Mouse (Mus musculus) heart, postnatal 14 days (tissue): ENCODE data around the gene Cenpu. TPM values are rescaled to one million over a fixed set of nuclear protein-coding genes. Genes with fewer than 3 reads are reported as not detected.
"Not testable (repeated sequence)": the region's sequence is repeated elsewhere in the genome, so short reads cannot be mapped to it uniquely, and the experiment has no call there.

Source experiments
- DNase-seq, 2 experiments: peaks; one replicate each; pipeline ENCODE4 v3.0.0; 2021 to 2022
- intact Hi-C: fragments of 180-260 bp; cut with DNase I; formaldehyde crosslinking; loops from one replicate; pipeline ENCODE4 v1.15.1; 2025
- total RNA-seq, 2 experiments: library from RNA; stranded (reverse); gene quantifications; 2 replicates each; pipeline ENCODE4 v1.2.3; 2021

Gene Cenpu
- total RNA-seq, 2 experiments from 2014 or later = 1.3 to 1.4 TPM

DNA sequence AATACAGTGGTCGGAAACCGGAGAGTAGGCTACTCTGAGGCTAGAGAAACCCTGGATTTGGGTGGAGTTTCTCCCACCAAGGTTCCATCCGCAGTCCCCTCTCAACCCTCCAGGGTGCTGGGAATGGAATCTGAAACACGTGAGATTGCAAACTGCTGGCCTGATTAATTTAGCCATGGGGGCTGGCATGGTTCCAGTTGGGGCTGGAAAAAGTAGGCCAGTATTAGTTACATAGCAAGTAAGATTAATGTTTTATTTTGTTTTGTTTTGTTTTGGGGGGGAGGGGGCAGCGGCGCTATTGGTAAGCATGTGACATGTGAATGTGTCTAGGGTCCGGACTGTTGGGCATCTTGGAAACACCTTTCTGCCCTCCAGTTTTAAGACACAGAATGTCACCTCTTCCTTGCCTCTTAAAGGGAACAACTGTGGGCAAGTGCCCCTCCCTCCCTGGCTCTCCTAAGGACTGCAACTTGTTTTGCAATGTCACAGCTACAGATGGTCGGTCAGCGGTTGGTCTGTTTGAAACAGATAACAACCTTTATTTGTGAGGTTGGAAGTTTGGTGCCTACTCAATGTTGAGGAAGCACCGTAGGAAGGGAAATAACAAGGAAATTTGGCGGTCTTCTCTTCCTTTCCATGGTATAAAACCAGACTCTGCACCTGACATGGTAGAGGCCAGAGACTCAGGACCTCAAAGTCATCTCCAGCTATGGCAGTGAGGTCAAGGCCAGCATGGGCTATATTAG, 5.2 kb upstream of the Cenpu start:
- intact Hi-C loops = loop anchor here (1.0 to 5.0 kb wide), 4 partner anchors 74 to 364 kb away; partner anchors contain the start of gene Acsl1
- peak; percentile 35 to 64 for DNase-seq

- DNase-seq = peak; percentile 33 to 61
- intact Hi-C loops = loop anchor here (1.0 to 5.0 kb wide), 4 partner anchors 75 to 365 kb away; partner anchors contain the start of gene Acsl1
Measured at GRCm38 (mm10) chr8:46547245-46547644, 4.6 kb upstream of the Cenpu start.

- intact Hi-C loops = no loop called here
- no peak for DNase-seq
Measured at GRCm38 (mm10) chr8:46550058-46550457, 1.8 kb upstream of the Cenpu start.

- intact Hi-C loops = no loop called here
- no peak for DNase-seq
Measured at GRCm38 (mm10) chr8:46551029-46551428, 799 bp upstream of the Cenpu start.

DNA sequence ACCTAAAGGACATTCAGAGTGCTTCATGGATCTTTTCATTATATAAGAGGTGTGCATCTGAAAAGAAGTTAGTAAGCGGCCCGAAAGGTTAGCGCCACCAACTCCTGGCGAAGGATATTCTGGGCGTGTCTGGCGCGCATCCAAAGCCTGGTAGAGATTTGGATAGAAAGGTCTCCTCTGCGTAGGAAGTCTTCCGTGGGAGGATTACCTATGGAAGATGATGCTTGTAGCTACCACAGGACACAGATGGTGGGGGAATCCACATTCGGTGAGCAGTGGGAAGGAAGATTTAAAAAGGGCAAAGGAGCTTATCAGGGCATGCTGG, 575 bp downstream of the Cenpu start:
- intact Hi-C loops = no loop called here
- DNase-seq = peak in 1 of 2 experiments; percentile 30

GRCm38 (mm10) chr8:46559428-46559827, 7.6 kb downstream of the Cenpu start:
- intact Hi-C loops = loop anchor here (5.0 kb wide), 1 partner anchor 393 kb away; no protein-coding TSS in a partner anchor
- DNase-seq = peak; percentile 40 to 53

DNA sequence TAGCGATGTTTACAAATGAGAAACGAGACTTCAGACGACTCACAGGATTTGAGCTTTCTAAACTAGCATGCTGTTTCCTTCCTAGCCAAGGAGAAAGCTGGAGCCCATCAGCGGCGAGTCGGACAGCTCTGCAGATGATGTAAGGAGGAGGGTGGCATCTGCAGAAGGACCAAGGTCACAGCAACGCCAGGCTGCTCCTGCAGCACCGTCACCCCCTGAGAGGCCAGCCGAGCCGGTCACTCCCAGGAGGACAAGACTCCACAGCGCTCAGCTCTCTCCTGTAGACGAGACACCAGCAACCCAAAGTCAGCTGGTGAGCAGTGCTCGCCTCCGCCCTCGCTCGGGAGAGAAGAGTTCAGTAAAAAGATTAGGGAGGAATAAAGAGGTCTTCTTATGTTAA, 10.5 kb downstream of the Cenpu start:
- intact Hi-C loops = no loop called here

DNA sequence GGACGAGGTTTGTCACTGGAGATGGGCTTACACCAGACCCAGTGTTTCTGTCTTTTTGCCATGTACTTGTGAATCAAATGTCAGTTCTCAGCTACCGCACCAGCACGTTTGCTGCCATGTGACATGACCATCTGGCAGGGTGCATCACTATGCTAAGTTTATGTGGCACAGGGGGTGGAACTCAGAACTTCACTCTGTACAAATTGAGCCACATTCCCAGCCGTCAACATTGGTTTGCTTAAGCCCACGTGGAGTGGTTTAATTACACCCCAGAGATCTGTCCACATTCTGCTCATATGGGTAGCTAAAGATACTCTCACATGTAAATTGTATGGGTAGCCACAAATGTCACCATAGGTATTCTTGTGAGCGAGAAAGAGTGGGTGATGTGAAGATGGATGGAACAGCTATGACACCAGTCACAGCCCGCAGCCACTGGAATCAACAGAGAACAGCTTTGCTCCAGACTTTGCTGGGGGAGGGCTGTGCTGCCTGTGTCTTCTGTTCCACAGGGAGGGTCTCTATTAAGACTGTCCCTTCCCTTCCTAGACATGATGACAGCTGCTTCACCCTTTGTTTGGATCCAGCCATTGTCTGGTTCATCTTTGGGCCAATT, 15.2 kb downstream of the Cenpu start:
- DNase-seq = no peak
- intact Hi-C loops = no loop called here

More for the DNA sequence above, 10.5 kb downstream of the Cenpu start:
- DNase-seq = no peak

GRCm38 (mm10) chr8:46567946-46568345, 16.1 kb downstream of the Cenpu start:
- intact Hi-C loops = no loop called here
- DNase-seq = no peak

GRCm38 (mm10) chr8:46568942-46569341, 17.1 kb downstream of the Cenpu start:
- DNase-seq = no peak
- intact Hi-C loops = no loop called here

- intact Hi-C loops = no loop called here
- DNase-seq = no peak
Measured at GRCm38 (mm10) chr8:46569659-46570441, 18.0 kb downstream of the Cenpu start.

DNA sequence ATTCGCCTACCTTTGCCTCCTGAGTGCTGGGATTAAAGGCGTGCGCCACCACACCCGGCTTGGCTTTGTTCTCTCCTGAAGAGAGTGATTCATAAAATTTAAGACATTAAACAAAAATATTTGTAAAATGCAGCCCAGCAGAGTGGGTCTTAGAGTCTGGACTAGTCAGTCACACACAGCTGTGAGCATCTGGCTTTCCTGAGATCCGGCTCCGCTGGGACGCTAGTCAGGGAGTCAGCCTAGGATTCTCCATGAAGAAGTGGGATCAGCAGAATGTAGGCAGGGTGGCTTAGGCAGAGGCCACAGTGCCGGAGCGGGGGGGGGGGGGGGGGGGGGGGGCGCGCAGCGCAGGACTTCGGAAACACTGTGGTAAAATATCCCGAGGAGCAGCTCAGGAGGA, 18.8 kb downstream of the Cenpu start:
- DNase-seq = peak; percentile 13 to 46
- intact Hi-C loops = no loop called here

GRCm38 (mm10) chr8:46573446-46573845, 21.6 kb downstream of the Cenpu start:
- intact Hi-C loops = no loop called here
- no peak for DNase-seq

DNA sequence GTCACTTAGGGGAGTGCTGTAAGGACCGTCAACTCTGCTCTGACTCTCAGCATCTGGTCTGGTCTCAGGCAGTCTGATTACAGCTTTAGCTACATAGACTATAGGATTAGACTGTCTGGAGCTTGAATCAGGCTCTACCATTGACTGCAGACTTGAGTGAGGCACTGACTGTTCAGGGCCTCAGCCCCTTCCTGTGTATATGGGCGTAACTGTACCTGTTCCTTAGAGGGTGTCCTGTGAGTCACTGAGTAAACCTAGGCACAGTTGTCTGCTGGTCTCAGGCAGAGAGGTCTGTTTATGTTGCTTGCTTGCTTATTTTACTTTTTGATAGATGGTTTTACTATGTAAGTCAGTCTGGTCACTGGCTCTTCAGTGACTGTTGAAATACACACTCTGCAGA, 22.1 kb downstream of the Cenpu start:
- intact Hi-C loops = no loop called here
- DNase-seq = no peak

DNA sequence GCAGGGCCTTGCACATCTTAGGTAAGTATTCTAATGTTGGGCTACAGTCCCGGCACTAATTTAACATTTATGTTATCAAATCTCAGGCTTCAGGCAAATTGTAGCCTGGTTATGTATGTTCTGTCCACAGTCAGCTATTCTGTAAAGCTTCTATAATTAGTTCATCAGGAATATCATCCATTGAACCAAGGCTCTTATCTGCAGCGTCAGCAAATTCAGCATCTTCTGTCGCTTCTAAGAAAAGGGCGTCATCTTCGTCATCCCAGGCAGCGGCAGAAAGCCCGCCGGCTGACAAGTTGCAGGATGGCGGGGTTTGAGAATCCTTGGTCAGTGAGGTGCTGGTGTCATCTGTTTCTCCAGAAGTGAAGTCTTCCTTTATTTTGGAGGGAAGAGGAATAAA, 27.0 kb downstream of the Cenpu start:
- intact Hi-C loops = no loop called here
- DNase-seq = no peak

DNA sequence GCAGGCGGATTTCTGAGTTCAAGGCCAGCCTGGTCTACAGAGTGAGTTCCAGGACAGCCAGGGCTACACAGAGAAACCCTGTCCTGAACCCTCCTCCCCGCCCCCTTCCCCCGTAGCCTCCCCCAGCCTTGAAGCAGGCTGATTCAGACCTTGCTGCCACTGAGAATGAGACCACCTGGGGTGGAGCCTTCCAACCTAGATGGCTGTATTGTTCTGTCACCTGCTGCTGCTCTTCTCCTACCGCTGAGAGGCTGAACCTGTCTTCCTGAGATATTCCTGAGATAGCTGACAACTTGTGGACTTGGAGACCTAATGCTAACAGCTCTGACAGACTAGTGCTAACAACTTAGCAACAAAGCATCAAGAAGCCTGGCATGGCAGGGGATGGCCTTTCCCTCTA, 32.5 kb downstream of the Cenpu start:
- intact Hi-C loops, DNase-seq: not testable (repeated sequence)

DNA sequence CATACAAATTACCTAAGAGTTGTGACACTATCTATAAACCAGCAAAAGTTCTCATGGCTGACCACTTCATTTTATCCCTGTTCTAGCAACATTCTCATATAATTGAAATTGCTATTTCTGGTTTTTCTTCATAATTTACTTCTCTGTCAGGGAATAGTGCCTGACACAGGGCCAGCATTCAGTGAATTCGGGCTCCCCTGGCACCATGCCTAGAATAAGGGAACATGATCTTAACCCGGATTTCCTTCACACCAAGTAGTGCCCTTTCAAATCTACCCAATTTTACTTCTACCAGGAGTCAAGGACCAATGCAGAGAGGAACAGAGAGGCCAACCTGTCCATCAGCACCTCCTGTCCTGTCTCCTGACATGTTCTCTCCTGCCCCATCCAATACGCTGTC, 33.7 kb downstream of the Cenpu start:
- intact Hi-C loops = no loop called here
- DNase-seq = no peak

DNA sequence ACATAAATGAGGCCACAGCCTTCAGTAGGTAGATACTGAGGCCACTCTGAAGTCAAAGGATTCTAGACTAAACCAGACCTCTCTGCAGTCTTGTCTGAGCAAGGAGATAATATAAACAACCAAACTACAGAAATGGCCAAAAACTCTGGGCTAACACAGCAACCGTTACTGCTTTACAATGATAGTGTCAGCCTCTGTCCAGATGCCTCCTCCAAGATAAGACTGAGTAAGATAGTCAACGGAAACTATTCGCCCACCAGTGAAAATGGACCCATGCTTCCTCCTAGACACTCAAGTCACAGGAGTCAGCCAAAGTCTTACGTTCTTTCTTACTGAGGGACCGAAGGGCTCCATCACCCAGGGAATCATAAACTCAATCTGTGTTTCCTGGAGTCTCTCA, 36.1 kb downstream of the Cenpu start:
- no peak for DNase-seq
- intact Hi-C loops = no loop called here

GRCm38 (mm10) chr8:46588663-46589062, 36.8 kb downstream of the Cenpu start:
- no peak for DNase-seq
- intact Hi-C loops = no loop called here

- no peak for DNase-seq
- intact Hi-C loops = no loop called here
Measured at GRCm38 (mm10) chr8:46593067-46593466, 41.2 kb downstream of the Cenpu start.

GRCm38 (mm10) chr8:46593772-46594171, 41.9 kb downstream of the Cenpu start:
- no peak for DNase-seq
- intact Hi-C loops = no loop called here
